Mouse (Mus musculus): ENCODE measurements around the gene Vmn2r114.
"Not testable (repeated sequence)": the region's sequence is repeated elsewhere in the genome, so short reads cannot be mapped to it uniquely, and the experiment has no call there.

Vmn2r114 gene

DNA sequence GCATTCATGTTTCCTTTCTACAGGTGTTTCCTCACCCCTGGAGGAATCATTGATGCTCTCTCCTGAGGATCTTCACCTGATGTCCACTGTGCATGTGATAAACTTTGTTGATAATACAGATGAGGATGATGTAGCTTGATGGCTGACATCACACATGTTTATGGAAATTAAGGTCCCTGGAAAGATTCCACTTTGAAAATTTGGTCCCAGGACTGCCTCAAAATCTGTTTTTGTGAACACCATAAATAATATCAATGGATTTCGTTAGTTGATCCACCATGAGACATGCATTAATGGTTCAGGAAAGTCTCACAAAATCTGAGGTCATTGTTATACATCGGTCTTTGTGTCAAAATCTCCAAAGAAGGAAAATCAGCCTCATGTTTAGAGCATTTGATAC, at the start of gene Vmn2r114:
Gene Vmn2r114, minus strand, starts transcription at position 101 of the 400 bp plus-strand sequence.
- not testable (repeated sequence) for DNase-seq (ENCODE audit: low read depth in 1 of 2, low spot score in 2 of 2)

DNA sequence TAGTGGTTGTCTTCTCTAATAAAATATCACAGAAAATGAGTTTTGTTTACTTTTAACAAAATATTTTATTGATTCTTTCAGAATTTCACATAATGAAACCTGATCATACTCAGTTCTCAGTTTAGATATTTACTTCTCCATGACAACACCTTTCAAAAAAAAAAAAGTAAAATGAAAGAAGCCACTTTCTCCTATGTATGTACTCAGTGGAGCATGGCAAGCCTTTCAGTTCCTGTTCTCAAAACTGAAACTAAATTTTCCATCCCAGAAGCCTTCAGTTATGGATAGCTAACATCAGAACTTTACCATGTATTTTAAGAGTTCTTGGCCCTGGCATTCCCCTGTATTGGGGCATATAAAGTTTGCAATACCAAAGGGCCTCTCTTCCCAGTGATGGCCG, 39.3 kb upstream of the Vmn2r114 start:
- no peak for DNase-seq (ENCODE audit: low read depth in 1 of 2, low spot score in 2 of 2)

DNA sequence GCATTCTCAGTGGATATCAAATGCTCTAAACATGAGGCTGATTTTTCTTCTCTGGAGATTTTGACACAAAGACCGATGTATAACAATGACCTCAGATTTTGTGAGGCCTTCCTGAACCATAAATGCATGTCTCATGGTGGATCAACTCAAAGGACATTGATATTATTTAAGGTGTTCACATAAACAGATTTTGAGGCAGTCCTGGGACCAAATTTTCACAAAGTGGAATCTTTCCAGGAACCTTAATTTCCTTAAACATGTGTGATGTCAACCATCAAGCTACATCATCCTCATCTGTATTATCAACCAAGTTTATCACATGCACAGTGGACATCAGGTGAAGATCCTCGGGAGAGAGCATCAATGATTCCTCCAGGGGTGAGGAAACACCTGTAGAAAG, 31.1 kb upstream of the Vmn2r114 start, which contains the start of gene Vmn2r115:
Gene Vmn2r115, plus strand, starts transcription at position 301 of the 400 bp plus-strand sequence.
- not testable (repeated sequence) for DNase-seq (ENCODE audit: low read depth in 1 of 2, low spot score in 2 of 2)

DNA sequence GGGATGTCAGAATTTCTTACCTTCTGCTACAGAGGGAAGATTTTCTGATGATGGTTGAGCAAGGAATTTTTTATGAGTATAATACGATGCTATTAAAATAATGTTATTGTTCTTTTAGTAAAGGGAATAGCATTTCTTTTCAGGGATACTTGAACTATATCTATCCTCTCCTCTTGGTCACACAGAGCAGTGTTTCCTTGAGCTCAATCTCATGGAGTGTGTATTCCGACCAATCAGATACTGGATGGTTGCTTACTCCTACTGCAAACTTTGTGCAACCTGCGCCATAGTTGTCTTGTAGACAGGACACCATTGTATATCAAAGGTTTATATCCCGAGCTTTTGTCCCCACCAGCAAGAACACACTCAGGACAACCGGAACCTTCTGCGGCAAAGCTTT, 18.3 kb upstream of the Vmn2r114 start:
- no peak for DNase-seq (ENCODE audit: low read depth in 1 of 2, low spot score in 2 of 2)
